Mouse (Mus musculus) adrenal gland, postnatal 10 days (tissue): Measurements from ENCODE around the gene Nfkbil1. TPM values are rescaled to one million over a fixed set of nuclear protein-coding genes. Genes with fewer than 3 reads are reported as not detected.
"Not testable (repeated sequence)": the region's sequence is repeated elsewhere in the genome, so short reads cannot be mapped to it uniquely, and the experiment has no call there.

ENCODE experiments used
- DNase-seq: peaks from one replicate; pipeline ENCODE4 v3.0.0; 2021; ENCODE audit warnings: mixed read lengths
- total RNA-seq, 2 experiments: library from RNA; stranded (reverse); gene quantifications; 2 replicates each; pipeline ENCODE4 v1.2.3; 2021

The Nfkbil1 gene
- total RNA-seq, 2 experiments from 2014 or later: 17.3 to 17.5 TPM

GRCm38 (mm10) chr17:35236996-35237395 lies 1.4 kb upstream of the Nfkbil1 start:
- no peak for DNase-seq

- DNase-seq: peak; percentile 99
These were observed 776 bp upstream of the Nfkbil1 start for GRCm38 (mm10) chr17:35236390-35236746.

GRCm38 (mm10) chr17:35234903-35235302 lies 689 bp downstream of the Nfkbil1 start:
- DNase-seq: peak; percentile 68

GRCm38 (mm10) chr17:35234090-35234489 lies 1.5 kb downstream of the Nfkbil1 start:
- not testable (repeated sequence) for DNase-seq

- DNase-seq: peak; percentile 54
These were observed 2.2 kb downstream of the Nfkbil1 start, which contains the start of gene Atp6v1g2 for GRCm38 (mm10) chr17:35233114-35233980. TSS of gene Atp6v1g2 (plus strand) at chr17:35233660.

GRCm38 (mm10) chr17:35232659-35233058 lies 2.9 kb downstream of the Nfkbil1 start:
- DNase-seq: no peak

GRCm38 (mm10) chr17:35232043-35232442 lies 3.5 kb downstream of the Nfkbil1 start:
- peak; percentile 92 for DNase-seq

- DNase-seq: no peak
These were observed 4.6 kb downstream of the Nfkbil1 start for GRCm38 (mm10) chr17:35231022-35231421.

- no peak for DNase-seq
These were observed 9.0 kb downstream of the Nfkbil1 start for GRCm38 (mm10) chr17:35226561-35227046.

GRCm38 (mm10) chr17:35225456-35225855 lies 10.1 kb downstream of the Nfkbil1 start:
- DNase-seq: no peak

- DNase-seq: no peak
These were observed 11.0 kb downstream of the Nfkbil1 start for GRCm38 (mm10) chr17:35224641-35225040.

GRCm38 (mm10) chr17:35222299-35222698 lies 13.3 kb downstream of the Nfkbil1 start:
- no peak for DNase-seq

GRCm38 (mm10) chr17:35220156-35220952 lies 15.2 kb downstream of the Nfkbil1 start, which contains the start of gene Gm16181:
TSS of gene Gm16181 (plus strand) at chr17:35220834.
- DNase-seq: no peak

GRCm38 (mm10) chr17:35219601-35220041 lies 16.0 kb downstream of the Nfkbil1 start:
- no peak for DNase-seq

GRCm38 (mm10) chr17:35218516-35219193 lies 16.9 kb downstream of the Nfkbil1 start:
- DNase-seq: peak; percentile 48

- no peak for DNase-seq
These were observed 22.5 kb downstream of the Nfkbil1 start for GRCm38 (mm10) chr17:35213071-35213470.

- no peak for DNase-seq
These were observed 25.0 kb downstream of the Nfkbil1 start for GRCm38 (mm10) chr17:35210593-35210992.

- DNase-seq: no peak
These were observed 25.6 kb downstream of the Nfkbil1 start for GRCm38 (mm10) chr17:35209785-35210535.

GRCm38 (mm10) chr17:35205380-35205769 lies 30.2 kb downstream of the Nfkbil1 start:
- DNase-seq: no peak

GRCm38 (mm10) chr17:35204494-35205379 lies 30.9 kb downstream of the Nfkbil1 start, which contains the start of gene Lta:
TSS of gene Lta (minus strand) at chr17:35205351.
- no peak for DNase-seq
